Mouse (Mus musculus) MEL (cell line): ENCODE measurements around the gene Cntnap1. TPM values are rescaled to one million over a fixed set of nuclear protein-coding genes. Genes with fewer than 3 reads are reported as not detected.

Experiments used
- DNase-seq: peaks from one replicate; pipeline ENCODE4 v3.0.0; 2011; ENCODE audit warnings: low read depth, low spot score
- H3K27ac ChIP-seq: 2 replicates; pipeline ENCODE4 v1.5.1; 2012; ENCODE audit warnings: low read depth, mild to moderate bottlenecking, control low read depth, low read length, moderate library complexity; ENCODE audit not compliant: control insufficient read depth
- H3K27me3 ChIP-seq, 2 experiments: fragments of 150-350 bp in 1 of 2; sonication (generic) in 1 of 2; 2 replicates each; pipeline ENCODE4 v1.6.1; 2012; ENCODE audit warnings: low read length in 2 of 2, mild to moderate bottlenecking in 2 of 2, improper control_type of control experiment in 1 of 2, moderate library complexity in 1 of 2; ENCODE audit not compliant: insufficient read depth in 2 of 2, control insufficient read depth in 1 of 2
- H3K36me3 ChIP-seq, 2 experiments: 2 replicates each; pipeline ENCODE4 v1.6.1; 2012 to 2014; ENCODE audit warnings: low read length in 2 of 2, improper control_type of control experiment in 1 of 2, inconsistent platforms in 1 of 2, mild to moderate bottlenecking in 1 of 2; ENCODE audit not compliant: insufficient read depth in 2 of 2, control insufficient read depth in 1 of 2
- H3K4me1 ChIP-seq, 2 experiments: fragments of 150-350 bp in 1 of 2; sonication (generic) in 1 of 2; 2 replicates each; pipeline ENCODE4 v1.6.1; 2012; ENCODE audit warnings: low read length in 2 of 2, improper control_type of control experiment in 1 of 2, mild to moderate bottlenecking in 1 of 2; ENCODE audit not compliant: insufficient read depth in 2 of 2, control insufficient read depth in 1 of 2
- H3K4me3 ChIP-seq, 2 experiments: fragments of 150-350 bp in 1 of 2; sonication (generic) in 1 of 2; 2 replicates each; pipeline ENCODE4 v1.5.1; 2012; ENCODE audit warnings: low read depth in 2 of 2, low read length in 2 of 2, mild to moderate bottlenecking in 2 of 2, moderate library complexity in 2 of 2, control low read depth in 1 of 2, improper control_type of control experiment in 1 of 2; ENCODE audit not compliant: control insufficient read depth in 1 of 2, insufficient read depth in 1 of 2
- H3K79me2 ChIP-seq: 2 replicates; pipeline ENCODE4 v1.6.1; 2012; ENCODE audit warnings: mild to moderate bottlenecking, low read length, moderate library complexity; ENCODE audit not compliant: control insufficient read depth, poor library complexity, insufficient read depth
- H3K9ac ChIP-seq: 2 replicates; pipeline ENCODE4 v1.6.1; 2012; ENCODE audit warnings: low read depth, mild to moderate bottlenecking, control low read depth, low read length, moderate library complexity; ENCODE audit not compliant: control insufficient read depth, poor library complexity, severe bottlenecking
- H3K9me3 ChIP-seq: fragments of 150-350 bp; sonication (generic); replicated peaks from 2 replicates; pipeline ENCODE4 v1.6.1; 2012; ENCODE audit warnings: mild to moderate bottlenecking, low read length, improper control_type of control experiment, moderate library complexity; ENCODE audit not compliant: insufficient read depth
- BHLHE40 ChIP-seq: IDR thresholded peaks from 2 replicates; pipeline ENCODE4 v1.6.1; 2012; ENCODE audit warnings: low read depth, mild to moderate bottlenecking, inconsistent platforms, low read length, improper control_type of control experiment, borderline replicate concordance
- CTCF ChIP-seq, 3 experiments: IDR thresholded peaks in 2 of 3; conservative IDR thresholded peaks in 1 of 3; 2 replicates each; pipeline ENCODE4 v1.5.1; 2011 to 2012; ENCODE audit warnings: low read length in 3 of 3, low read depth in 2 of 3, mild to moderate bottlenecking in 2 of 3, improper control_type of control experiment in 1 of 3, inconsistent platforms in 1 of 3, mixed read lengths in 1 of 3, moderate library complexity in 1 of 3; ENCODE audit not compliant: control insufficient read depth in 1 of 3, insufficient read depth in 1 of 3, poor library complexity in 1 of 3, severe bottlenecking in 1 of 3
- ELF1 ChIP-seq: IDR thresholded peaks from 2 replicates; pipeline ENCODE4 v1.6.1; 2014; ENCODE audit warnings: low read depth, mild to moderate bottlenecking, inconsistent platforms, low read length, improper control_type of control experiment, moderate library complexity
- EP300 ChIP-seq, 2 experiments: IDR thresholded peaks; 2 replicates each; pipeline ENCODE4 v1.6.1; 2011; ENCODE audit warnings: improper control_type of control experiment in 2 of 2, low read length in 2 of 2, low read depth in 1 of 2, mild to moderate bottlenecking in 1 of 2
- NELFE ChIP-seq: IDR thresholded peaks from 2 replicates; pipeline ENCODE4 v1.6.1; 2011; ENCODE audit warnings: low read depth, low read length, improper control_type of control experiment
- POLR2A ChIP-seq, 2 experiments: IDR thresholded peaks; 2 replicates each; pipeline ENCODE4 v1.6.1; 2011 to 2012; ENCODE audit warnings: low read length in 2 of 2, mild to moderate bottlenecking in 2 of 2, control low read depth in 1 of 2, improper control_type of control experiment in 1 of 2, low read depth in 1 of 2, moderate library complexity in 1 of 2; ENCODE audit not compliant: control insufficient read depth in 1 of 2, insufficient read depth in 1 of 2, poor library complexity in 1 of 2
- RCOR1 ChIP-seq: IDR thresholded peaks from 2 replicates; pipeline ENCODE4 v1.6.1; 2012; ENCODE audit warnings: low read depth, mild to moderate bottlenecking, inconsistent platforms, low read length, improper control_type of control experiment
- UBTF ChIP-seq: IDR thresholded peaks from 2 replicates; pipeline ENCODE4 v1.6.1; 2012; ENCODE audit warnings: low read depth, mild to moderate bottlenecking, inconsistent platforms, low read length, improper control_type of control experiment, moderate library complexity, borderline replicate concordance; ENCODE audit not compliant: insufficient read depth
- USF1 ChIP-seq: IDR thresholded peaks from 2 replicates; pipeline ENCODE4 v1.6.1; 2014; ENCODE audit warnings: low read depth, mild to moderate bottlenecking, inconsistent platforms, low read length, improper control_type of control experiment, moderate library complexity
- USF2 ChIP-seq, 2 experiments: IDR thresholded peaks; 2 replicates each; pipeline ENCODE4 v1.6.1; 2011 to 2012; ENCODE audit warnings: improper control_type of control experiment in 2 of 2, low read length in 2 of 2, borderline replicate concordance in 1 of 2, inconsistent platforms in 1 of 2, low read depth in 1 of 2, mild to moderate bottlenecking in 1 of 2; ENCODE audit not compliant: insufficient read depth in 1 of 2
- polyA plus RNA-seq, 2 experiments: library from polyadenylated mRNA; stranded (reverse) in 1 of 2; unstranded in 1 of 2; fragments of >175 nt in 1 of 2; fragments of >200 nt in 1 of 2; gene quantifications; 2 replicates each; pipeline versions ENCODE4 v1.2.1 to v1.2.4; 2012; ENCODE audit warnings: low replicate concordance in 2 of 2, low read depth in 1 of 2; ENCODE audit not compliant: insufficient read length in 2 of 2, insufficient read depth in 1 of 2, missing spikeins in 1 of 2
- total RNA-seq: library from RNA; depleted of rRNA; stranded (reverse); fragments of 300-350 nt; gene quantifications from 2 replicates; pipeline ENCODE4 v1.2.3, GENCODE M21; 2012

Gene Cntnap1
- total and polyA plus RNA-seq, 3 experiments: 0.01 TPM; not detected in 2

DNA sequence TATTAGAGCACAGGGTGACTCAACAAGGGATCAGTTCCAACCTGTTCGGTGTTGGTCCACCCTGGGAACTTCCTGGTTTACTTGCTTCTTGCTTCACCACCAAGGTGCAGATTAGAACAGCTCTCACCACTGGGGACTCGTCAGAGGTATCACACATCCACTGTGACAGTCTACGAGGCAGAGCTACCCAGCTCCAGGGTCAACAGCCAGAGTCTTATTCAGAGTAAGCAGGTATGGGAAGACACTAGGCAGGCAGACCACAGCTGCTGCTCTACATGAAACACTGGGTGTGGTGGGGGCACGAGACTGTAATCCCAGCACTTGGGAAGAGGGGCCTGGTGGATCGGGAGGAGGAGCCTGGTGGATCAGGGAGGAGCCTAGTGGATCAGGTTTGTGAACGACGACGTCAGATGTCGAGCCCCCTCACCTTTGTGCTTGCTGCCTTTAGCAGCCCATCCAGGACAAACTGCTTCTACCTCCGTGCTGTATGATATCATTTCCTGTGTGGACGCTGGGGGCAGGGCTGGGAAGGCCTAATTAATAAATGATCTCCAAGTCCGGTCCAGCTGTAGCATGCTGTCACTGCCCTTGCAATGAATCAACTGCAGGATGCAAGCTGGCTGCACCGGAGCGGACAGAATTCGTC is 31.7 kb upstream of the Cntnap1 start:
- peaks cover 0 to 6% of the 10 kb centered on the region in 2 experiments; a peak in 2 of 4 replicates for H3K27me3 ChIP-seq
- TF ChIP-seq EP300 (IDR thresholded peaks at IDR 0.05; ENCODE audit: low read depth in 1 of 2, low read length in 2 of 2) (no peak), ELF1 (peak; percentile 61; the same call in 1 of the 2 replicates)
- H3K9ac ChIP-seq: peak overlapping the region; percentile 35
- no peaks in the 10 kb centered on the region for H3K36me3 ChIP-seq
- peak overlapping the region; percentile 46 to 68 for H3K4me3 ChIP-seq
- no peak overlapping the region for H3K27ac ChIP-seq
- peaks cover 0 to 15% of the 10 kb centered on the region in 2 experiments; a peak in 1 of 4 replicates for H3K4me1 ChIP-seq
- DNase-seq: peak; percentile 65
- H3K79me2 ChIP-seq: no peaks in the 10 kb centered on the region
- no peaks in the 10 kb centered on the region for H3K9me3 ChIP-seq

DNA sequence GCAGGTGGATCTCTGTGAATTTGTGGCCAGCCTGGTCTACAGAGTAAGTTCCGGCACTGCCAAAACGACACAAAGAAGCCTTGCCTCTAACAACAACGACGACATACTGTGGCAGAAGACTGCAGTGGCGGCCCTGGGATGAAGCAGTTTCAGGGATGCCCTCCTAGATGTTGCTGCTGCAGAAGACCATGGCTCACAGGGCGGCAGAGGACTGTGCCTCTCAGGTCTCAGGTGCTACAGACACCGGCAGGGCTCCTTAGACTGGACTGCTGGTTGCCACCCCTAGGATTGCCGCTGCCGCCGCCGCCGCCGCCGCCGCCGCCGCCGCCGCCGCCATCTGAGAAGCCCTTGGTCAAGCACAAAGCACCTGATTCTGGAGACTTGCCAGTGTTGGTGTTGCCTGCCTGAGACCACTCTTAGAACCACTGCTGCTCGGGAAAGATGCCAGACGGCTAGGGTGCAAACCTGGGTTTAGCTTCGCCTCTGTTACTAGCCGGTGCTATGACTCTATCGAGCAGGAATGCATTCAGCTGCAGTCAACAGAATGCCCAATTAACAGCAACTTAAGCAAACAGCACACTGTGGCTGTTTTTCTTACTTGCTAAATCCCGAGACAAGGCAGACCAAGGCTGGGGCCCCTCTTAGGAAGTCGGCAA is 30.0 kb upstream of the Cntnap1 start:
- Histone ChIP-seq H3K9me3 (no peaks in the 10 kb centered on the region), H3K4me1 (peaks cover 0 to 19% of the 10 kb centered on the region in 2 experiments; a peak in 1 of 4 replicates), H3K27ac (no peak overlapping the region), H3K4me3 (no peak overlapping the region), H3K79me2 (no peaks in the 10 kb centered on the region), H3K27me3 (peaks cover 0 to 6% of the 10 kb centered on the region in 2 experiments; a peak in 2 of 4 replicates), H3K36me3 (no peaks in the 10 kb centered on the region), H3K9ac (no peak overlapping the region)
- no peak for TF ChIP-seq CTCF (IDR thresholded peaks at IDR 0.05 in 2 of 3, conservative IDR thresholded peaks at IDR 0.05 in 1 of 3; ENCODE audit: control insufficient read depth in 1 of 3, insufficient read depth in 1 of 3, low read depth in 2 of 3, low read length in 3 of 3, poor library complexity in 1 of 3, severe bottlenecking in 1 of 3)
- TF ChIP-seq RCOR1: no peak
- no peak for TF ChIP-seq NELFE
- TF ChIP-seq EP300 (IDR thresholded peaks at IDR 0.05; ENCODE audit: low read depth in 1 of 2, low read length in 2 of 2): no peak
- TF ChIP-seq USF2 (IDR thresholded peaks at IDR 0.05; ENCODE audit: borderline replicate concordance in 1 of 2, insufficient read depth in 1 of 2, low read depth in 1 of 2, low read length in 2 of 2): no peak
- no peak for DNase-seq

DNA sequence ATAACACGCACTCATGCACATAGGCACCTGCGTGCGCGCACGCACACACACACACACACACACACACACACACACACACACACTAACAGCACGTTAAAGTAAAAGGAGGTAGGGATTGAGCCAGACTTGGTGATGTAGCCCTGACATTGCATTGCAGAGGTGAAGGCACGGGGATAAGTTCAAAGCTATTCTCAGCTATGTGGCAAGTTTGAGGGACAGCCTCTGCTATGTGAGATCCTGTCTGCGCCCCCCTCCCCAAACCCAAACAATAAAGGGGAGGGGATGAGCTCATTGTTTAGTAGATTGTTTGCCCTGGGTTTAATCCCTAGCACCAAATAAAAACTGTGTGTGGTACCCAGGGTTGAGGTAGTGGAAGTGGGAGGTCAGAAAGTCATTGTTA is 29.2 kb upstream of the Cntnap1 start:
- Histone ChIP-seq H3K27me3 (peaks cover 0 to 6% of the 10 kb centered on the region in 2 experiments; a peak in 2 of 4 replicates), H3K79me2 (no peaks in the 10 kb centered on the region)

More for the DNA sequence above, 29.2 kb upstream of the Cntnap1 start:
- TF ChIP-seq RCOR1 (no peak), ELF1 (no peak), UBTF (no peak), USF1 (no peak), BHLHE40 (no peak), POLR2A (IDR thresholded peaks at IDR 0.05; ENCODE audit: control insufficient read depth in 1 of 2, insufficient read depth in 1 of 2, low read depth in 1 of 2, low read length in 2 of 2, poor library complexity in 1 of 2) (no peak)
- no peaks in the 10 kb centered on the region for H3K9me3 ChIP-seq
- DNase-seq: no peak
- H3K4me3 ChIP-seq: no peak overlapping the region
- peaks cover 0 to 19% of the 10 kb centered on the region in 2 experiments; a peak in 1 of 4 replicates for H3K4me1 ChIP-seq
- no peak overlapping the region for H3K27ac ChIP-seq
- no peaks in the 10 kb centered on the region for H3K36me3 ChIP-seq
- H3K9ac ChIP-seq: no peak overlapping the region
